Mouse (Mus musculus) ES-E14 (cell line): ENCODE results near the gene Guk1. TPM values are rescaled to one million over a fixed set of nuclear protein-coding genes. Genes with fewer than 3 reads are reported as not detected.

Source experiments
- DNase-seq: peaks from one replicate; pipeline ENCODE4 v3.0.0-alpha.2; 2013; ENCODE audit warnings: low read depth, low spot score
- H3K27ac ChIP-seq: 2 replicates; pipeline ENCODE4 v1.5.1; 2012; ENCODE audit warnings: low read depth, mild to moderate bottlenecking, low read length, moderate library complexity, mixed read lengths; ENCODE audit not compliant: poor library complexity, insufficient read depth, severe bottlenecking
- H3K36me3 ChIP-seq: 2 replicates; pipeline ENCODE4 v1.6.1; 2012; ENCODE audit warnings: mild to moderate bottlenecking, low read length, moderate library complexity, mixed read lengths; ENCODE audit not compliant: control insufficient read depth, poor library complexity, insufficient read depth, severe bottlenecking
- H3K4me1 ChIP-seq, 2 experiments: fragments of 150-350 bp in 1 of 2; sonication (generic) in 1 of 2; 2 replicates each; pipeline ENCODE4 v1.6.1; 2012; ENCODE audit warnings: low read length in 2 of 2, mild to moderate bottlenecking in 1 of 2, mixed read lengths in 1 of 2; ENCODE audit not compliant: control insufficient read depth in 2 of 2, insufficient read depth in 2 of 2, poor library complexity in 1 of 2
- H3K4me3 ChIP-seq, 2 experiments: fragments of 150-350 bp in 1 of 2; sonication (generic) in 1 of 2; 2 replicates each; pipeline ENCODE4 v1.5.1; 2012; ENCODE audit warnings: low read length in 2 of 2, low read depth in 1 of 2, mild to moderate bottlenecking in 1 of 2, mixed read lengths in 1 of 2; ENCODE audit not compliant: insufficient read depth in 1 of 2, poor library complexity in 1 of 2, severe bottlenecking in 1 of 2
- H3K9ac ChIP-seq: 2 replicates; pipeline ENCODE4 v1.6.1; 2012; ENCODE audit warnings: low read depth, mild to moderate bottlenecking, low read length, mixed read lengths; ENCODE audit not compliant: poor library complexity, insufficient read depth, severe bottlenecking
- H3K9me3 ChIP-seq: fragments of 150-350 bp; sonication (generic); 2 replicates; pipeline ENCODE4 v1.6.1; 2012; ENCODE audit warnings: low read depth, mild to moderate bottlenecking, low read length; ENCODE audit not compliant: control insufficient read depth, insufficient read depth
- CHD2 ChIP-seq: IDR thresholded peaks from 2 replicates; pipeline ENCODE4 v1.6.1; 2014; ENCODE audit warnings: mild to moderate bottlenecking, low read depth, low read length, inconsistent platforms
- HCFC1 ChIP-seq: IDR thresholded peaks from 2 replicates; pipeline ENCODE4 v1.6.1; 2012; ENCODE audit warnings: low read length, inconsistent platforms, borderline replicate concordance; ENCODE audit not compliant: insufficient read depth
- MAFK ChIP-seq: IDR thresholded peaks from 2 replicates; pipeline ENCODE4 v1.6.1; 2014; ENCODE audit warnings: mild to moderate bottlenecking, low read depth, low read length, inconsistent platforms; ENCODE audit not compliant: insufficient read depth
- ZC3H11A ChIP-seq: IDR thresholded peaks from 2 replicates; pipeline ENCODE4 v1.6.1; 2012; ENCODE audit warnings: low read depth, mild to moderate bottlenecking, inconsistent platforms, low read length, borderline replicate concordance
- ZNF384 ChIP-seq: IDR thresholded peaks from 2 replicates; pipeline ENCODE4 v1.6.1; 2012; ENCODE audit warnings: low read depth, low read length, inconsistent platforms
- in situ Hi-C, 2 experiments: fragments of 600-800 bp; cut with MboI; formaldehyde crosslinking; loops; one replicate each; pipeline ENCODE4 v1.15.1; 2025; ENCODE audit warnings: low sequenced_read_pairs in 2 of 2, inconsistent platforms in 1 of 2; ENCODE audit not compliant: unreplicated experiment in 2 of 2
- total RNA-seq: library from RNA; depleted of rRNA; stranded (reverse); fragments of 300-350 nt; gene quantifications from 2 replicates; pipeline ENCODE4 v1.2.3, GENCODE M21; 2012

The Guk1 gene
- total RNA-seq, 1 experiment = 188 TPM

DNA sequence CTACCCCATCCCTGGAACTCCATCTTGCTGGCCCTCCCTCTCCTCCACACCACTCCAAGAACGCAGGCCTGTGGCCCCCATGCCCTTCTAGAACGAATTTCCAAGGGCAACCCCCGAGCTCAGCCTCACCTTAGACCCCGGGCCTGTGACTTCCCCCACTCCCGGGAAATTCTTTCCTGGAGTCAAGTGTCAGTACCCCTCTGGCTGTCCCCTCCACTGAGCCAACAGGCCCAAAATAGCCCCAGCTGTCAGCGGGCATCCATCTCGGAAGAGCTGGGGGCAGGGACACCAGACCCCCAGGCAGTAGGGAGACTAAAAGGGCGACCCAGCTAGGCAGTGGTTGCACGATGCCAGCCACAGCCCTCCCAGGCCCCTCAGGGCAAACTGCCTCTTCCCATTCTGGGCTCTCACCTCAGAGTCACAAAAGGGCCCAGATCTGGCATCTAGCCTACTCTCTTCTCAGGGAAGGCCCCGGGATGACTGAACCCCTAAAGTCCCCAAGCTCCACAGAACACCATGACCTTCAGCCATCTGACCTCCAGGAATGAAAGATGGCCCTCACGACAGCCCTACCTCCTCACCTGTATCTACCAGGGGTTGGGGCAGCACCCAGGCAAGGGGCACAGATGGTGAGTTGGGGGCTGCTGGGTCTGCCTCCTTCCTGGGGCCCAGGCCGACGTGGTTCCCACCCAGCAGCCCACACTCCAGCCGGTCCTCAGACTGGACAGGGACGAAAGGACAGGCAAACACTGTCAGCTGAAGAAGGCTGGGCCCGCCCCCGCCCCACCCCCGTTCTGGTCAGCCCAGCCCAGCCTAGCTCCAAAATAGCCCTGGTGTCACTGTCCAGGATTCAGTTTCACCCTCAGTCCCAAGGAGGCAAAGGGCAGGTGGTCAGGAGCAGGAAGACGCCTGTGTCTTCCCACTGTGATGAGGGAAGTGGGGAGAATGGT is 53.2 kb downstream of the Guk1 start:
- DNase-seq = no peak
- in situ Hi-C loops = no loop called here
- Histone ChIP-seq H3K9ac (no peak overlapping the region), H3K27ac (no peak overlapping the region), H3K4me3 (no peak overlapping the region), H3K9me3 (no peaks in the 10 kb centered on the region), H3K4me1 (peaks cover 0 to 7% of the 10 kb centered on the region in 2 experiments; a peak in 1 of 4 replicates), H3K36me3 (no peaks in the 10 kb centered on the region)
- no peak for TF ChIP-seq MAFK

DNA sequence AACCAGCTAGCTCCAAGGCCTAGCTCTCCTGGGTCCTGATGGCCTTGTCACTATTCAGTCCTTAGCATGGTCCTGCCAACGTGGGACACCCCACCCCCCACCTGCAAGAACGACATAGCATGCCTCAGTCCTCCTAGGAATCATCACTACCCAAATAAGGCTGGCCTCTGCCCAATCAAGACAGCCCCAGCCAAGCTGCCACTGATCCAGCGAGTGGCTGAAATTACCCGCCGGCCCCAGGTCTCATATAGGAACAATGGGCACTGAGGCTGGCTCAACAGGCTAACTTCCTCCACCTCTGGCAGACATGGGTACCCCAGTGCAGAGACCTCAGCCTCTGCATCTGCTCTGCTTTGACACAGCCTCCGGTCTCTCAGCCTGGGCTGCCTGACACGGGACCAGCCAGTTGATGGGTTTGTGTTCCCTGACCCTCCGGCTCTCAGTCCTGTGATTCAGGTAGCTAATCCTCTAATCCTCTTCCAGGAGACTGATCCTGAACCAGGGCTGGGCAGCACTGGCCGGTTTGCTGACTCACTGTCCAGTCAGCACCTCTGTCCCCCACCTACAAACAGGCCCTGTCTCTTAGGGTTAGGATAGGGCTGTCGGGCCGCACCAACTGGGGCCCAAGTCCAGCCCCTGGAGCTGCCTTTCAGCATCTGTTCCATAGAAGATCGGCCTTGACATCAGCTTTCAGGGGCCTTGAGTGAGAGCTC is 54.9 kb downstream of the Guk1 start:
- peaks cover 0 to 7% of the 10 kb centered on the region in 2 experiments; a peak in 1 of 4 replicates for H3K4me1 ChIP-seq
- H3K4me3 ChIP-seq = no peak overlapping the region
- no peak overlapping the region for H3K9ac ChIP-seq
- no peak for DNase-seq
- no peak overlapping the region for H3K27ac ChIP-seq
- TF ChIP-seq HCFC1 (no peak), ZNF384 (no peak), ZC3H11A (no peak), MAFK (no peak), CHD2 (no peak)
- H3K36me3 ChIP-seq = no peaks in the 10 kb centered on the region
- no peaks in the 10 kb centered on the region for H3K9me3 ChIP-seq
- in situ Hi-C loops = no loop called here

DNA sequence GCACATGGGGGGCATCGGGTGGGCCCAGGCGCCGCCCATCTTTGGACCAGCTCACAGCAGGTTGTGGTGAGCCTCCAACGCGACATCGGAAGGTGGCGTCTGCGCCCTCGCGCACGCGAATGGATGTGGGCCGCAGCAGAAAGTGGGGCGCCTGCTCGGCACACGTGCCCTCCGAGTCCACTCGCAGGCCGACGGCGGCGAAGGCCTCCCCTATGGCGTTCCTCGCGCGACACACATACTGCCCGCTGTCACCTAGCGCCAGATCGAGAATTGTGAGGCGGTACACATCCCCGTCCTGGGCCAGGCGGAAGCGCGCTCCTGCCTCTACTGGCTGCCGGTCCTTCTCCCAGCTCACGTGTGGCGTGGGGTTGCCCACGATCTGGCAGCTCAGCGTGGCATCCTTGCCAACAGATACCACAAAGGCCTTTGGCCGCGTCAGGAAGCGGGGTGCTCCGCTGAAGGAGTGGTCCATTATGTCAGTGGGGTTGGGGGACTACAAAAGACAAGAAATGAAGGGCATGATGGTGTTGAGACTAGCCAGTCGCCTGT is 56.0 kb downstream of the Guk1 start, which contains the start of gene Obscn:
TSS of gene Obscn (minus strand) at position 499 of the 549 bp plus-strand sequence.
- H3K27ac ChIP-seq = no peak within 1 kb of the TSS
- no peaks in the 10 kb centered on the region for H3K36me3 ChIP-seq
- H3K9me3 ChIP-seq = no peaks in the 10 kb centered on the region
- TF ChIP-seq HCFC1 (no peak), ZC3H11A (no peak), MAFK (no peak), CHD2 (no peak), ZNF384 (no peak)
- in situ Hi-C loops = no loop called here
- peak within 1 kb of the TSS; percentile 46 to 59; a peak in 3 of 4 replicates for H3K4me3 ChIP-seq
- no peak for DNase-seq
- peak within 1 kb of the TSS; percentile 45; the same call in 1 of the 2 replicates for H3K9ac ChIP-seq
- peaks cover 0 to 6% of the 10 kb centered on the region in 2 experiments; a peak in 1 of 4 replicates for H3K4me1 ChIP-seq

DNA sequence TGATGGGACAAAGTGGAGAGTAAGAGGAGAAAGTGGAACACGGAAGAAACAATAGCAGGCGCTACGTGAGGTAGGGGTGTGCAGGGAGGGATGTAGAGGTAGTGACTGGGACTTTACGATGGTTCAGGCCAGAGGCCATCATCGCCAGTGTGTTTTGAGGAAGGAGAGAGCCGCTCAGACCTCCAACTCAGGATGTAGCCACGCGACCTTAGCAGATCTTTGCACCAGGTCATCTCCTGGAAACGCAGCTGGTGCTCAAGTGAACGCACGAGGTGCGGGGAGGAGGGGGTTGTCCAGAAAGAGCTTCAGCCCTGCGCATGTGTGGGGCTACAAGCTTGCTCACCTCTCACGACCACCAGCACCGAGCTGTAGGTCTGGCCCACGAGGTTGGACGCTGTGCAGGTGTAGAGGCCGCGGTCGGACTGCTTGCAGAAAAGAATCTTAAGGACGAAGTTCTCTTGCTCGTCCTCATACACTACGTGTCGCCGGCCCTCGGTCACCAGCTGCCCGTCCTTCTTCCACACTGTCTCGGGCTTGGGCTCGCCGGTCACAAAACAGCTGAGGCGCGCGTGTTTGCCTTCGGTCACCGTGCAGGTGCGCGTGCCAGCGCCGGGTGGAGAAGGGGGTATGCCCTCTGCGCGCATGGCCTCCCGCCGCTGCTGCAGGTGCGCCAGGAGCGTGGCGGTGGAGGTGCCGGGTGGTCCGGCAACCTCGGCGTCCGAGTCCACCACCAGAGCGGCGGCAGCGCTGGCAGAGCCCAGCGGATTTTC is 56.8 kb downstream of the Guk1 start:
- H3K9ac ChIP-seq = peak overlapping the region; percentile 5; the same call in 1 of the 2 replicates
- peaks cover 0 to 6% of the 10 kb centered on the region in 2 experiments; a peak in 1 of 4 replicates for H3K4me1 ChIP-seq
- no peaks in the 10 kb centered on the region for H3K9me3 ChIP-seq
- peak overlapping the region; percentile 46 to 59; a peak in 3 of 4 replicates for H3K4me3 ChIP-seq
- H3K36me3 ChIP-seq = no peaks in the 10 kb centered on the region
- TF ChIP-seq HCFC1 = no peak
- DNase-seq = no peak
- in situ Hi-C loops = no loop called here
- no peak overlapping the region for H3K27ac ChIP-seq
